13 mouse cellular contexts compared by ENCODE assay signal in genomic region chr4:154880730-154881129, GRCm38 (mm10). TPM values are rescaled to one million over a fixed set of nuclear protein-coding genes. Genes with fewer than 3 reads are reported as not detected.
DNase-seq lines count a peak whose midpoint lies in the region; ATAC-seq and TF ChIP-seq lines count a peak whose summit lies in the region.
"Had no signal": no experiment of that assay in that cellular context is flagged by ENCODE, and none has a peak within 500 bp of the region (broad histone marks: within the 10 kb centered on the region; RNA-seq: fewer than 3 reads in every experiment).

No protein-coding gene starts in this region.

- peaks cover 33% of the 10 kb centered on the region for H3K4me1 ChIP-seq in heart, embryonic 12.5 days (replicated peaks)
- peaks cover 39 to 44% of the 10 kb centered on the region in 2 experiments for H3K4me1 ChIP-seq in liver, embryonic 14.5 days (replicated peaks; ENCODE audit: control insufficient read depth in 2 of 2, insufficient read depth in 2 of 2, low read length in 1 of 2)
- peaks cover 8% of the 10 kb centered on the region for H3K4me1 ChIP-seq in kidney, embryonic 15.5 days

- H3K4me3 ChIP-seq in heart, embryonic 12.5 days: no peak overlapping the region
- peak overlapping the region; percentile 31 to 36; a peak in 3 of 4 replicates for H3K4me3 ChIP-seq in liver, embryonic 14.5 days (ENCODE audit: insufficient read depth in 1 of 2, low read depth in 2 of 2, low read length in 2 of 2)
- H3K4me3 ChIP-seq in kidney, embryonic 15.5 days (replicated peaks): no peak overlapping the region
- H3K4me3 ChIP-seq: embryonic facial prominence, embryonic 13.5 days had no signal

- TF ChIP-seq CTCF in liver, embryonic 14.5 days (IDR thresholded peaks at IDR 0.05; ENCODE audit: low read depth): no peak

- 0 out of 2 replicates have a peak, but pooled peaks have one; percentile 8 for ATAC-seq in heart, embryonic 12.5 days (ENCODE audit: insufficient number of reproducible peaks, low FRiP score)
- ATAC-seq in liver, embryonic 14.5 days (ENCODE audit: insufficient read depth): peak; percentile 86
- no peak for ATAC-seq in kidney, embryonic 15.5 days (replicated peaks; ENCODE audit: low FRiP score)

- H3K4me2 ChIP-seq in heart, embryonic 12.5 days: 0 out of 2 replicates have a peak overlapping the region, but pooled peaks have one; percentile 14
- H3K4me2 ChIP-seq in liver, embryonic 14.5 days (ENCODE audit: low read depth): peak overlapping the region; percentile 72
- H3K4me2 ChIP-seq in kidney, embryonic 15.5 days: no peak overlapping the region
- H3K4me2 ChIP-seq: embryonic facial prominence, embryonic 13.5 days had no signal

- 35% methylated on average over 6 of the region's 6 CpGs for WGBS in heart, embryonic 12.5 days
- 23% methylated on average over 6 of the region's 6 CpGs for WGBS in liver, embryonic 14.5 days (ENCODE audit: insufficient replicate concordance)
- WGBS in kidney, embryonic 15.5 days: 77% methylated on average over 6 of the region's 6 CpGs

- DNase-seq in layer of hippocampus, adult 9-11 months: peak; percentile 51
- DNase-seq in layer of hippocampus, postnatal 10 days (ENCODE audit: low spot score in 2 of 2): no peak
- DNase-seq in c-Kit-negative CD71-positive TER-119-positive erythroid progenitor cells, embryonic 14.5 days (ENCODE audit: low read depth, low spot score): peak; percentile 63
- DNase-seq in liver, embryonic 14.5 days (ENCODE audit: low read depth in 3 of 3, low spot score in 3 of 3): peak; percentile 76 to 81 (median 76)
- no peak for DNase-seq in urinary bladder, postnatal 10 days (ENCODE audit: low spot score)
- DNase-seq in kidney, postnatal 25 days: no peak
- DNase-seq: cerebellum, adult 11-12 months had no signal

- peaks cover 7% of the 10 kb centered on the region; the same call in 1 of the 2 replicates for H3K27me3 ChIP-seq in heart, embryonic 12.5 days (replicated peaks)
- H3K27me3 ChIP-seq in liver, embryonic 14.5 days (ENCODE audit: control insufficient read depth, insufficient read depth, low read length): peaks cover 9% of the 10 kb centered on the region
- peaks cover 12% of the 10 kb centered on the region for H3K27me3 ChIP-seq in kidney, embryonic 15.5 days

- peak overlapping the region; percentile 73 for H3K27ac ChIP-seq in heart, embryonic 12.5 days (ENCODE audit: poor library complexity, severe bottlenecking)
- H3K27ac ChIP-seq in liver, embryonic 14.5 days: peak overlapping the region; percentile 97
- H3K27ac ChIP-seq in kidney, embryonic 15.5 days: no peak overlapping the region
- H3K27ac ChIP-seq: embryonic facial prominence, embryonic 13.5 days had no signal

- H3K9ac ChIP-seq in heart, embryonic 12.5 days: 0 out of 2 replicates have a peak overlapping the region, but pooled peaks have one; percentile 7
- peak overlapping the region; percentile 87 for H3K9ac ChIP-seq in liver, embryonic 14.5 days (replicated peaks)
- no peak overlapping the region for H3K9ac ChIP-seq in kidney, embryonic 15.5 days

- no peaks in the 10 kb centered on the region for H3K36me3 ChIP-seq in heart, embryonic 12.5 days
- no peaks in the 10 kb centered on the region for H3K36me3 ChIP-seq in liver, embryonic 14.5 days (replicated peaks; ENCODE audit: control insufficient read depth, insufficient read depth, low read depth)
- no peaks in the 10 kb centered on the region for H3K36me3 ChIP-seq in kidney, embryonic 15.5 days
- H3K36me3 ChIP-seq: embryonic facial prominence, embryonic 13.5 days had no signal

- peak; percentile 87 for TF ChIP-seq EP300 in liver, embryonic 14.5 days (IDR thresholded peaks at IDR 0.05; ENCODE audit: low read depth)

- no peaks in the 10 kb centered on the region for H3K9me3 ChIP-seq in heart, embryonic 12.5 days (replicated peaks)
- H3K9me3 ChIP-seq in liver, embryonic 14.5 days (ENCODE audit: control insufficient read depth, low read length): no peaks in the 10 kb centered on the region
- no peaks in the 10 kb centered on the region for H3K9me3 ChIP-seq in kidney, embryonic 15.5 days (replicated peaks)
- H3K9me3 ChIP-seq: embryonic facial prominence, embryonic 13.5 days had no signal

RNA-seq across cellular contexts. Expression of gene Mmel1, which starts 11.3 kb away (rescaled TPM):
- total RNA-seq in layer of hippocampus, postnatal 10 days (2021): under 1 TPM; 0.22 to 0.23 TPM
- polyA plus RNA-seq in heart, embryonic 12.5 days (2016; fragmentation: Nextera tagmentation; extraction: Ambion mirVana): 0.20 and 0.44 TPM in 2 replicates
- 2.1 and 2.4 TPM in 2 replicates for polyA plus RNA-seq in liver, embryonic 14.5 days (2012; rRNA removed)
- polyA plus RNA-seq in liver, embryonic 14.5 days (2014; fragmentation: Nextera tagmentation; extraction: Ambion mirVana): 2.7 and 2.9 TPM in 2 replicates
- polyA plus RNA-seq in kidney, embryonic 15.5 days (2015; fragmentation: Nextera tagmentation; extraction: Ambion mirVana): 0.22 and 0.42 TPM in 2 replicates
- total RNA-seq: gastrocnemius, adult 18-20 months; liver, adult 2 months had no signal
- polyA plus RNA-seq: intestine, embryonic 14.5 days had no signal

RNA-seq across cellular contexts. Expression of gene Fam213b, which starts 18.2 kb away (rescaled TPM):
- 10 to 100 TPM; 36.2 to 39.0 TPM for total RNA-seq in layer of hippocampus, postnatal 10 days (2021)
- polyA plus RNA-seq in heart, embryonic 12.5 days (2016; fragmentation: Nextera tagmentation; extraction: Ambion mirVana): 35.8 and 38.5 TPM in 2 replicates
- polyA plus RNA-seq in liver, embryonic 14.5 days (2012; rRNA removed): 4.0 and 5.8 TPM in 2 replicates
- polyA plus RNA-seq in liver, embryonic 14.5 days (2014; fragmentation: Nextera tagmentation; extraction: Ambion mirVana): 9.3 and 9.8 TPM in 2 replicates
- 34.1 and 40.6 TPM in 2 replicates for polyA plus RNA-seq in kidney, embryonic 15.5 days (2015; fragmentation: Nextera tagmentation; extraction: Ambion mirVana)

RNA-seq across cellular contexts. Expression of gene Ttc34, which starts 43.5 kb away (rescaled TPM):
- total RNA-seq in layer of hippocampus, postnatal 10 days (2021): 1 to 10 TPM; 3.7 to 4.9 TPM
- polyA plus RNA-seq in heart, embryonic 12.5 days (2016; fragmentation: Nextera tagmentation; extraction: Ambion mirVana): 0.11 and 0.62 TPM in 2 replicates
- polyA plus RNA-seq in liver, embryonic 14.5 days (2012; rRNA removed): not detected in 2 replicates
- 0.08 TPM in 1 of 2 replicates, not detected in the other for polyA plus RNA-seq in liver, embryonic 14.5 days (2014; fragmentation: Nextera tagmentation; extraction: Ambion mirVana)
- polyA plus RNA-seq in kidney, embryonic 15.5 days (2015; fragmentation: Nextera tagmentation; extraction: Ambion mirVana): 0.18 and 0.99 TPM in 2 replicates
- total RNA-seq: liver, adult 2 months had no signal

RNA-seq across cellular contexts. Expression of gene Tnfrsf14, which starts 47.6 kb away (rescaled TPM):
- total RNA-seq in layer of hippocampus, postnatal 10 days (2021): 1 to 10 TPM; 1.0 to 1.7 TPM
- polyA plus RNA-seq in heart, embryonic 12.5 days (2016; fragmentation: Nextera tagmentation; extraction: Ambion mirVana): 1.8 and 2.9 TPM in 2 replicates
- 122 and 308 TPM in 2 replicates for polyA plus RNA-seq in liver, embryonic 14.5 days (2012; rRNA removed)
- 37.0 and 38.7 TPM in 2 replicates for polyA plus RNA-seq in liver, embryonic 14.5 days (2014; fragmentation: Nextera tagmentation; extraction: Ambion mirVana)
- 1.7 TPM in 2 replicates for polyA plus RNA-seq in kidney, embryonic 15.5 days (2015; fragmentation: Nextera tagmentation; extraction: Ambion mirVana)

Comparison
In these comparisons a context has a peak if more than half of its experiments do, and no peak if none do; other contexts are left out.
1. DNase-seq: peak in layer of hippocampus, adult 9-11 months (single experiment), c-Kit-negative CD71-positive TER-119-positive erythroid progenitor cells, embryonic 14.5 days (single experiment) and liver, embryonic 14.5 days (3 of 3); none in layer of hippocampus, postnatal 10 days (0 of 2), urinary bladder, postnatal 10 days (single experiment) and kidney, postnatal 25 days (0 of 2).
2. H3K4me3 ChIP-seq: peak in liver, embryonic 14.5 days (2 of 2); none in heart, embryonic 12.5 days (single experiment) and kidney, embryonic 15.5 days (single experiment).